Mouse (Mus musculus): ENCODE measurements around the gene Ctdspl. TPM values are rescaled to one million over a fixed set of nuclear protein-coding genes. Genes with fewer than 3 reads are reported as not detected.

Ctdspl gene
- polyA plus RNA-seq, 1 experiment from 2014 or later = 3.7 TPM

DNA sequence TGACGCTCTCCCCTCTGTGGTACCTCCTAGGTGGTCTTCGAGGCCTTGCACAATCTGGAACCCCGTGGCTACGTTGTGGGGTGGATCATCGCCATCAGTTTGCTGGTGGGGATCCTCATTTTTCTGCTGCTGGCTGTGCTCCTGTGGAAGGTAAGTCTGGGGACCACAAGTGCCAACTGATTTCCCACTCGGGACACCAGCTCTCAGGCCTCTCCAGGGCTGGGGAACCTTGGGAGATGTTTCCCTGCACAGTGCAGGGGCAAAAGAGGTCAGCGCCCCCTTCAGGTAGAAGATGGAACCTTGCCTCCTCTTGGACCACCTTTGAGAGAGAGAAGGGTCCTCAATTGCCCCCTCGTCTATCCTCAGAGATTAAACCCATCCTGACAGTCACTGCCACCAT lies 38.5 kb upstream of the Ctdspl start:
- no peak overlapping the region for H3K4me2 ChIP-seq (ENCODE audit: low read depth, low read length)
- WGBS (ENCODE audit: insufficient replicate concordance) = 77% methylated on average over 8 of the region's 8 CpGs

DNA sequence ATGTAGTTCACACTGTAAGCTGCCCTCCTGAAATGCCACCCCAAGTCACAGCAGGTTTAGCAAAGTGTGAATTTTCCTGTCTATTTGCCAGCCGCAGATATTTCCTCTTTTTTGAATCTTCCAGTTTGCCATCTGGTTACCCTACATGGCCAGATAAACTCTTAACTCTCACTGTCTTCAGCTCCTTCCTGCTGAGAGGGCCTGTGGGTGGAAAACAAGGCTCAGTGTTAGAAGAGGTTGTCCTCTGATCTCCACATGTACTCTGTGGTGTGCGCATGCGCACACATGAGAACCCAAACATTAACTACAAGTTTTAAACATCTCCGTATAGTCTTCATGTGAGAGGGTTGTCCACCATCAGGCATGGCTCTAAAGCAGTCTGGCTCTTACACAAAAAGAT lies 36.1 kb upstream of the Ctdspl start:
- no peaks in the 10 kb centered on the region for H3K27me3 ChIP-seq (ENCODE audit: control insufficient read depth, insufficient read depth, low read depth, low read length)
- H3K9me3 ChIP-seq (replicated peaks; ENCODE audit: control insufficient read depth, low read length) = no peaks in the 10 kb centered on the region
- no peaks in the 10 kb centered on the region for H3K4me1 ChIP-seq (ENCODE audit: control insufficient read depth, low read depth, low read length)
- 35% methylated on average over 4 of the region's 4 CpGs for WGBS (ENCODE audit: insufficient replicate concordance)
- H3K27ac ChIP-seq (ENCODE audit: low read length) = no peak overlapping the region
- H3K36me3 ChIP-seq (ENCODE audit: control insufficient read depth, insufficient read depth) = no peaks in the 10 kb centered on the region
- no peak overlapping the region for H3K4me3 ChIP-seq (ENCODE audit: low read depth, low read length)
- no peak overlapping the region for H3K4me2 ChIP-seq (ENCODE audit: low read depth, low read length)
- H3K9ac ChIP-seq (ENCODE audit: low read depth, low read length) = no peak overlapping the region
- no peak for ATAC-seq (ENCODE audit: low read depth)

More for the DNA sequence above, 38.5 kb upstream of the Ctdspl start:
- no peaks in the 10 kb centered on the region for H3K9me3 ChIP-seq (replicated peaks; ENCODE audit: control insufficient read depth, low read length)
- H3K27ac ChIP-seq (ENCODE audit: low read length) = no peak overlapping the region
- H3K36me3 ChIP-seq (ENCODE audit: control insufficient read depth, insufficient read depth) = no peaks in the 10 kb centered on the region
- H3K9ac ChIP-seq (ENCODE audit: low read depth, low read length) = no peak overlapping the region
- H3K27me3 ChIP-seq (ENCODE audit: control insufficient read depth, insufficient read depth, low read depth, low read length) = no peaks in the 10 kb centered on the region
- no peaks in the 10 kb centered on the region for H3K4me1 ChIP-seq (ENCODE audit: control insufficient read depth, low read depth, low read length)
- H3K4me3 ChIP-seq (ENCODE audit: low read depth, low read length) = no peak overlapping the region
- ATAC-seq (ENCODE audit: low read depth) = no peak

DNA sequence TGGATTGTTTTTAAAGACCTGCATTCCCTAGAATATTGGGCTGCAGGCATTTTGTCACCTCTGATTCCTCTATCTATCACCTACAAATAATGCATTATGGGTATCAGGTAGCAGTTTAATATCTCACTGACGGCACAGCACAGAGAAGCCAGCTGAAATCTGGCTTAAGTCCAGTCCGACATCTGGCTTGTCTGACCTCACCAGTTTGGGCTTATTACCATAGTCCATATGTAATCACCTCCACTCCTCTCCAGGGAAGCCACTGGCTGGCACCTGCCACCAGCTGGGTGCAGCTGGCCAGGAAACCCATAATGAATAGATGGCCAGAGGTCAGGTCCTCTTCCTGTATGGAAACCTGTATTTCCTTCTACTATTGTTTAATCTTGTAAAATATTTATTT lies 35.6 kb upstream of the Ctdspl start:
- ATAC-seq (ENCODE audit: low read depth) = no peak
- WGBS (ENCODE audit: insufficient replicate concordance) = 65% methylated on average over 2 of the region's 2 CpGs
- no peak overlapping the region for H3K27ac ChIP-seq (ENCODE audit: low read length)

DNA sequence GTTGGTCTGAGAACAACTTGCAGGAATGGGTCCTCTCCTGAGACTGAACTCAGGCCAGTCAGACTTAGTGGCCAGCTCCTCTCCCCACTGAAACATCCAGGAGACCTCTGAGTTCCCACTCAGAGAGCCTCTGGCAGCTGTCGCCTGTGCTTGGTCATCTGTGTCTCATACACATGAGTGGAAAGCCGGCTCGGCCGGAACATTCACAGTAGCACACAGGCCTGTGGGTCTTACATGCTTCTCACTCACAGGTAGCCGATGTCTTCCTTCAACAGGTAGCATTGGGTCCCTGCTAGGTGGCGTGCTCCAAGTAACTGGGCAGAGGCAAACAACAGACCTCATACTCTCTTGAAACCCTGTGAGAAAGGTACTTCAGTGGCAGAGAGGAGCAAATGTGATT lies 35.2 kb upstream of the Ctdspl start:
- no peaks in the 10 kb centered on the region for H3K4me1 ChIP-seq (ENCODE audit: control insufficient read depth, low read depth, low read length)
- no peaks in the 10 kb centered on the region for H3K36me3 ChIP-seq (ENCODE audit: control insufficient read depth, insufficient read depth)
- WGBS (ENCODE audit: insufficient replicate concordance) = 61% methylated on average over 6 of the region's 6 CpGs
- no peaks in the 10 kb centered on the region for H3K27me3 ChIP-seq (ENCODE audit: control insufficient read depth, insufficient read depth, low read depth, low read length)
- H3K9me3 ChIP-seq (replicated peaks; ENCODE audit: control insufficient read depth, low read length) = no peaks in the 10 kb centered on the region
- no peak overlapping the region for H3K27ac ChIP-seq (ENCODE audit: low read length)
- no peak overlapping the region for H3K4me2 ChIP-seq (ENCODE audit: low read depth, low read length)
- H3K4me3 ChIP-seq (ENCODE audit: low read depth, low read length) = no peak overlapping the region
- no peak overlapping the region for H3K9ac ChIP-seq (ENCODE audit: low read depth, low read length)
- ATAC-seq (ENCODE audit: low read depth) = no peak

More for the DNA sequence above, 35.6 kb upstream of the Ctdspl start:
- Histone ChIP-seq H3K36me3 (ENCODE audit: control insufficient read depth, insufficient read depth) (no peaks in the 10 kb centered on the region), H3K4me2 (ENCODE audit: low read depth, low read length) (no peak overlapping the region), H3K27me3 (ENCODE audit: control insufficient read depth, insufficient read depth, low read depth, low read length) (no peaks in the 10 kb centered on the region), H3K9me3 (replicated peaks; ENCODE audit: control insufficient read depth, low read length) (no peaks in the 10 kb centered on the region), H3K9ac (ENCODE audit: low read depth, low read length) (no peak overlapping the region), H3K4me3 (ENCODE audit: low read depth, low read length) (no peak overlapping the region), H3K4me1 (ENCODE audit: control insufficient read depth, low read depth, low read length) (no peaks in the 10 kb centered on the region)

DNA sequence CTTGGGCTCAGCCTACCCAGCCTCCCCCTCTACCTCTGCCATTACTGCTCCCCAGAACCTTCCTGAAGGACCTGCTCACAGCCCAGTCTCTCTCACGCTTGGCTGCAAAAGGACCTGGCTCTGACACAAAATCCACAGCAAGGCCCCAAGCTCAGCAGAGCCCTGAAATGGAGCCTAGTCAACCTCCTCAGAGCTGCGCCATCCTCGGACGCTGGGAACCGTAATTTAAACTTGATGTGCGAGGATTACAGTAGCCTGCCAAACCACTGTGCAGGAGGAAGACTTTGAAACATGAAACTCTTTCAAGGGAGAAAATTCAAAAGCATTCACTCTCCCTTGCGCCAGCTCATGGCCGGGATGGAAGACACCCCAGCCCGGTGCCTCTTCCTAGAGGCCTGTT lies 34.7 kb upstream of the Ctdspl start:
- ATAC-seq (ENCODE audit: low read depth) = no peak
- Histone ChIP-seq H3K4me2 (ENCODE audit: low read depth, low read length) (no peak overlapping the region), H3K27ac (ENCODE audit: low read length) (no peak overlapping the region), H3K36me3 (ENCODE audit: control insufficient read depth, insufficient read depth) (no peaks in the 10 kb centered on the region), H3K4me1 (ENCODE audit: control insufficient read depth, low read depth, low read length) (no peaks in the 10 kb centered on the region), H3K4me3 (ENCODE audit: low read depth, low read length) (no peak overlapping the region), H3K9me3 (replicated peaks; ENCODE audit: control insufficient read depth, low read length) (no peaks in the 10 kb centered on the region), H3K27me3 (ENCODE audit: control insufficient read depth, insufficient read depth, low read depth, low read length) (no peaks in the 10 kb centered on the region), H3K9ac (ENCODE audit: low read depth, low read length) (no peak overlapping the region)
- 77% methylated on average over 9 of the region's 9 CpGs for WGBS (ENCODE audit: insufficient replicate concordance)

DNA sequence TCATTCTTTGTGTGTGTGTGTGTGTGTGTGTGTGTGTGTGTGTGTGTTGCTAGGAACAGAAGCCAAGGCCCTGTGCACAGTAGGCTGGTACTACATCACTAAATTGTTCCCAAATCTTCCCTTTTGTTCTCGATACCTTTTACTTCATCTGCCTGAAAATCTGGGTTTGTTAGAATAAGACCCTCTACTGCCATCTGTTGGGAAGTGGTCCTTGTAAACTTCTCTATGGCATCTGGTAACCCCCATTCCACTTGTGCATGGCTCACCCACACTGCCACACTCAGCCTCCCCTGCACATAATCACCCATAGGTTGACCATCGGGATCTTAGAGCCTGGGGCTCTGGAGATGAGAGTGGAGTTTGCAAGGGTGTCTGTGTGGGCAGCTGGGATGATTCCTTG lies 31.2 kb upstream of the Ctdspl start:
- H3K27ac ChIP-seq (ENCODE audit: low read length) = no peak overlapping the region
- H3K4me2 ChIP-seq (ENCODE audit: low read depth, low read length) = no peak overlapping the region
- H3K4me1 ChIP-seq (ENCODE audit: control insufficient read depth, low read depth, low read length) = no peaks in the 10 kb centered on the region
- 63% methylated on average over 2 of the region's 2 CpGs for WGBS (ENCODE audit: insufficient replicate concordance)
- no peaks in the 10 kb centered on the region for H3K27me3 ChIP-seq (ENCODE audit: control insufficient read depth, insufficient read depth, low read depth, low read length)
- H3K9me3 ChIP-seq (replicated peaks; ENCODE audit: control insufficient read depth, low read length) = no peaks in the 10 kb centered on the region
- ATAC-seq (ENCODE audit: low read depth) = no peak
- no peak overlapping the region for H3K4me3 ChIP-seq (ENCODE audit: low read depth, low read length)
- H3K9ac ChIP-seq (ENCODE audit: low read depth, low read length) = no peak overlapping the region
- H3K36me3 ChIP-seq (ENCODE audit: control insufficient read depth, insufficient read depth) = no peaks in the 10 kb centered on the region

DNA sequence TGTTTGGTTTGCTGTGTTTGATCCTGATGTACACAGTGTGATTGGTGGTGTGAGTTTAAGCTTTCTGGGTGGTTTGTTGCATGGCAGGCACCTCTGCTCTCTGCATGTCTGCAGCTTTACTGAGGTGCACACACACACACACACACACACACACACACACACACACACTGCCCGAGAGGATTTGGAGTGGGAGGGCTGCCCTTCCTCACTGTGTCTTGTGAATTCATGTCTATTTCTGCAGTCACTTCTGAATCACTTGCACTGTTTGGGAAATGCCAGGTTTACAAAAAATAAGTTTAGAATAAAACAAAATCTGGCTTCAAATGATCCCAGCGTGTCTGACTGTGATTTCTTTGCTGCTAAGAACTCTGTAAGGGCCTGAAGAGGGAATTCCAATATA lies 25.6 kb upstream of the Ctdspl start:
- Histone ChIP-seq H3K27me3 (ENCODE audit: control insufficient read depth, insufficient read depth, low read depth, low read length) (no peaks in the 10 kb centered on the region), H3K4me1 (ENCODE audit: control insufficient read depth, low read depth, low read length) (no peaks in the 10 kb centered on the region), H3K4me2 (ENCODE audit: low read depth, low read length) (no peak overlapping the region), H3K4me3 (ENCODE audit: low read depth, low read length) (no peak overlapping the region), H3K9me3 (replicated peaks; ENCODE audit: control insufficient read depth, low read length) (no peaks in the 10 kb centered on the region), H3K9ac (ENCODE audit: low read depth, low read length) (no peak overlapping the region), H3K36me3 (ENCODE audit: control insufficient read depth, insufficient read depth) (no peaks in the 10 kb centered on the region), H3K27ac (ENCODE audit: low read length) (no peak overlapping the region)
- WGBS (ENCODE audit: insufficient replicate concordance) = 52% methylated on average over 2 of the region's 2 CpGs
- no peak for ATAC-seq (ENCODE audit: low read depth)

DNA sequence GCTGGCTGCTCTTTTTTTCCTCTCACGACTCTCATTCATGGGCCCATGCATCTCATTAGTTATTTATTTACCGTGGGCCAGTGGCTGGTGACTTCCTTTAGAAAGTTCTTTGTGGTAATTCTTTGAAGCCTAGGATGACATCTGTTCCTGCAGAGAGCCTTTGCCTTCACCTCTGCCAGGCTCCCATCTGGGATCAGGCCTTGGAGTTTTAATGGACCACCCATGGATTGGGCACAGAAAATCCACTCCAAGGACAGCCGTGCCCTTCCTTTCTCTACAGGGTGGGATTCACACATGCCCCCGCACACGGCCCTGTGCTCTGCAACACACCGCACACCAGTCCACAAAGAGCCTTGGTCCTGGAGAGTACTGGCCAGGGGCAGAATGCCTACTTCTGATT lies 24.3 kb upstream of the Ctdspl start:
- Histone ChIP-seq H3K9me3 (replicated peaks; ENCODE audit: control insufficient read depth, low read length) (no peaks in the 10 kb centered on the region), H3K27ac (ENCODE audit: low read length) (no peak overlapping the region), H3K4me2 (ENCODE audit: low read depth, low read length) (no peak overlapping the region), H3K27me3 (ENCODE audit: control insufficient read depth, insufficient read depth, low read depth, low read length) (no peaks in the 10 kb centered on the region), H3K36me3 (ENCODE audit: control insufficient read depth, insufficient read depth) (no peaks in the 10 kb centered on the region), H3K4me3 (ENCODE audit: low read depth, low read length) (no peak overlapping the region), H3K4me1 (ENCODE audit: control insufficient read depth, low read depth, low read length) (no peaks in the 10 kb centered on the region), H3K9ac (ENCODE audit: low read depth, low read length) (no peak overlapping the region)
- 60% methylated on average over 6 of the region's 6 CpGs for WGBS (ENCODE audit: insufficient replicate concordance)
- ATAC-seq (ENCODE audit: low read depth) = no peak

DNA sequence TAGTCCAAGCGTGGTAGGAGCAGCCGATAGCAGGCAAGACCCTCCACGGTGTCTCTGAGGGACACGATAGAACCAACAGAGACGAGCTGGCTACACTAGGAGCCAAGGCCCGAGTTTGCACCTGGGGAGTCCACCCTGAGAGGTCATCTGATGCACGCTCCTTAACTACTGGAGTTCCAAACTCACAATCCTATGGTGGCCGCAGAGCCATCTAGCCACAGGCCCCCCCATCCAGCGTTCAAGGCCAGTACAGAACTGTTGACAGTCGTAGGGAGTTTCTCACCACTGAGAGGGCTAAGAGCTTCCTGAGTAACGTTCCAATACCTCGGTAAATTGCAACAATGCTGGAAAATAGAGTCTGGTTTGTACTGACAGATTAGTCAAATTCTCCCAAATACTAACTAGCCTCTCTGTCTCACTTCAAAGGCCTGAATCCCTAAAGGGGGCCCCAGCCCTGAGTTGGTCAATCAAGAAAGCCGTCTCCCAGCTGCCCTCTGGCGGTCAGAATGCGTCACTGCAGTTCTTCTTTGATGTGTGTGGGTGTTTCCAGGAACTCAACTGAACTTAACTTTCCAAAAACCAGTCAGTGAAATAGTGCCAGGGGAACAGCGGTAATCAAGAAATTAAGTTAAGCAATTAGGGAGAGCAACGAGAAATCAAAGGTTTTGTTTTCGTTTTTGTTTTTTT lies 18.2 kb upstream of the Ctdspl start:
- ATAC-seq (ENCODE audit: low read depth) = no peak
- Histone ChIP-seq H3K9ac (ENCODE audit: low read depth, low read length) (no peak overlapping the region), H3K36me3 (ENCODE audit: control insufficient read depth, insufficient read depth) (no peaks in the 10 kb centered on the region), H3K27me3 (ENCODE audit: control insufficient read depth, insufficient read depth, low read depth, low read length) (no peaks in the 10 kb centered on the region), H3K27ac (ENCODE audit: low read length) (no peak overlapping the region), H3K4me2 (ENCODE audit: low read depth, low read length) (no peak overlapping the region), H3K9me3 (replicated peaks; ENCODE audit: control insufficient read depth, low read length) (no peaks in the 10 kb centered on the region), H3K4me1 (ENCODE audit: control insufficient read depth, low read depth, low read length) (no peaks in the 10 kb centered on the region), H3K4me3 (ENCODE audit: low read depth, low read length) (no peak overlapping the region)
- 43% methylated on average over 18 of the region's 18 CpGs for WGBS (ENCODE audit: insufficient replicate concordance)
